Mouse (Mus musculus): ENCODE measurements around the gene 1110051M20Rik. TPM values are rescaled to one million over a fixed set of nuclear protein-coding genes. Genes with fewer than 3 reads are reported as not detected.
A peak's percentile ranks its signal among the peaks of the same experiment; 100 is the strongest.

Gene 1110051M20Rik
- total RNA-seq, 2 experiments from 2014 or later, result 15.0 to 16.4 TPM

- peak in 1 of 2 experiments; percentile 22 for DNase-seq (ENCODE audit: low spot score in 2 of 2)
Observed at GRCm38 (mm10) chr2:91458673-91459391, 14.3 kb upstream of the 1110051M20Rik start.

GRCm38 (mm10) chr2:91458252-91458672, 13.8 kb upstream of the 1110051M20Rik start:
- peak in 1 of 2 experiments; percentile 32 for DNase-seq (ENCODE audit: low spot score in 2 of 2)

- DNase-seq (ENCODE audit: low spot score in 2 of 2), result peak in 1 of 2 experiments; percentile 26
Observed at GRCm38 (mm10) chr2:91457656-91458251, 13.2 kb upstream of the 1110051M20Rik start.

- DNase-seq (ENCODE audit: low spot score in 2 of 2), result peak; percentile 52 to 63
Observed at GRCm38 (mm10) chr2:91457259-91457655, 12.8 kb upstream of the 1110051M20Rik start, which contains the start of gene Lrp4. TSS of gene Lrp4 (plus strand) at chr2:91457511.

GRCm38 (mm10) chr2:91456491-91457100, 12.1 kb upstream of the 1110051M20Rik start:
- no peak for DNase-seq (ENCODE audit: low spot score in 2 of 2)

- DNase-seq (ENCODE audit: low spot score in 2 of 2), result no peak
Observed at GRCm38 (mm10) chr2:91455826-91456225, 11.3 kb upstream of the 1110051M20Rik start.

- DNase-seq (ENCODE audit: low spot score in 2 of 2), result no peak
Observed at GRCm38 (mm10) chr2:91454434-91454833, 9.9 kb upstream of the 1110051M20Rik start.

- DNase-seq (ENCODE audit: low spot score in 2 of 2), result no peak
Observed at GRCm38 (mm10) chr2:91453231-91454075, 8.9 kb upstream of the 1110051M20Rik start.

GRCm38 (mm10) chr2:91452658-91453057, 8.2 kb upstream of the 1110051M20Rik start:
- DNase-seq (ENCODE audit: low spot score in 2 of 2), result no peak

- DNase-seq (ENCODE audit: low spot score in 2 of 2), result no peak
Observed at GRCm38 (mm10) chr2:91450316-91450715, 5.8 kb upstream of the 1110051M20Rik start.

GRCm38 (mm10) chr2:91449662-91450061, 5.2 kb upstream of the 1110051M20Rik start:
- no peak for DNase-seq (ENCODE audit: low spot score in 2 of 2)

GRCm38 (mm10) chr2:91442241-91442640, 2.3 kb downstream of the 1110051M20Rik start:
- no peak for DNase-seq (ENCODE audit: low spot score in 2 of 2)

- no peak for DNase-seq (ENCODE audit: low spot score in 2 of 2)
Observed at GRCm38 (mm10) chr2:91441715-91442114, 2.8 kb downstream of the 1110051M20Rik start.

GRCm38 (mm10) chr2:91440686-91441085, 3.8 kb downstream of the 1110051M20Rik start:
- DNase-seq (ENCODE audit: low spot score in 2 of 2), result no peak

- no peak for DNase-seq (ENCODE audit: low spot score in 2 of 2)
Observed at GRCm38 (mm10) chr2:91439876-91440275, 4.6 kb downstream of the 1110051M20Rik start.

GRCm38 (mm10) chr2:91439271-91439670, 5.2 kb downstream of the 1110051M20Rik start:
- no peak for DNase-seq (ENCODE audit: low spot score in 2 of 2)

GRCm38 (mm10) chr2:91437116-91437815, 7.2 kb downstream of the 1110051M20Rik start:
- DNase-seq (ENCODE audit: low spot score in 2 of 2), result no peak

GRCm38 (mm10) chr2:91436713-91437112, 7.8 kb downstream of the 1110051M20Rik start:
- DNase-seq (ENCODE audit: low spot score in 2 of 2), result no peak

GRCm38 (mm10) chr2:91430600-91430919, 13.9 kb downstream of the 1110051M20Rik start:
- DNase-seq (ENCODE audit: low spot score in 2 of 2), result no peak

- DNase-seq (ENCODE audit: low spot score in 2 of 2), result no peak
Observed at GRCm38 (mm10) chr2:91429915-91430599, 14.4 kb downstream of the 1110051M20Rik start.

Measured in adrenal gland, adult 18-20 months (tissue).